ENCODE assay signal across 13 mouse cellular contexts in genomic region chr4:62495946-62496345, GRCm38 (mm10). TPM values are rescaled to one million over a fixed set of nuclear protein-coding genes. Genes with fewer than 3 reads are reported as not detected.
DNase-seq lines count a peak whose midpoint lies in the region; ATAC-seq and TF ChIP-seq lines count a peak whose summit lies in the region.
"Had no signal": no experiment of that assay in that cellular context is flagged by ENCODE, and none has a peak within 500 bp of the region (broad histone marks: within the 10 kb centered on the region; RNA-seq: fewer than 3 reads in every experiment).

No protein-coding gene starts in this region.

- H3K4me1 ChIP-seq in liver, adult 2 months (ENCODE audit: control insufficient read depth, insufficient read depth, low read length) = peaks cover 21% of the 10 kb centered on the region
- H3K4me1 ChIP-seq in liver, embryonic 12.5 days = 0 out of 2 replicates have a peak, but pooled peaks cover 2% of the 10 kb centered on the region
- peaks cover 4% of the 10 kb centered on the region for H3K4me1 ChIP-seq in stomach, postnatal 0 days (replicated peaks; ENCODE audit: control insufficient read depth, insufficient read depth)
- no peaks in the 10 kb centered on the region for H3K4me1 ChIP-seq in limb, embryonic 10.5 days
- H3K4me1 ChIP-seq: embryonic facial prominence, embryonic 15.5 days had no signal

- peak overlapping the region; percentile 1; the same call in 1 of the 2 replicates for H3K9ac ChIP-seq in liver, adult 2 months (ENCODE audit: low read depth, low read length)
- H3K9ac ChIP-seq in liver, embryonic 12.5 days = no peak overlapping the region
- H3K9ac ChIP-seq in stomach, postnatal 0 days (ENCODE audit: low read length) = no peak overlapping the region
- H3K9ac ChIP-seq: embryonic facial prominence, embryonic 15.5 days; limb, embryonic 15.5 days; midbrain, embryonic 13.5 days had no signal

- DNase-seq in adrenal gland, postnatal 10 days = peak; percentile 78
- no peak for DNase-seq in adrenal gland, adult 8-10 months
- DNase-seq in liver, adult 2 months (ENCODE audit: extremely low read depth, low read depth, low spot score) = peak; percentile 98
- peak; percentile 64 to 71 for DNase-seq in lung, adult 18-20 months
- peak; percentile 58 for DNase-seq in stomach, postnatal 0 days (ENCODE audit: low spot score)
- DNase-seq in limb, embryonic 10.5 days (ENCODE audit: low spot score) = no peak
- no peak for DNase-seq in layer of hippocampus, postnatal 36 days
- DNase-seq: cerebellum, postnatal 25 days had no signal

- no peaks in the 10 kb centered on the region for H3K9me3 ChIP-seq in liver, embryonic 12.5 days (replicated peaks)
- no peaks in the 10 kb centered on the region for H3K9me3 ChIP-seq in stomach, postnatal 0 days (ENCODE audit: control insufficient read depth, low read length)
- no peaks in the 10 kb centered on the region for H3K9me3 ChIP-seq in limb, embryonic 10.5 days (replicated peaks)
- H3K9me3 ChIP-seq: embryonic facial prominence, embryonic 15.5 days; limb, embryonic 15.5 days; midbrain, embryonic 13.5 days had no signal

- no peak overlapping the region for H3K4me3 ChIP-seq in liver, adult 2 months (ENCODE audit: insufficient read depth, low read depth, low read length)
- H3K4me3 ChIP-seq in liver, embryonic 12.5 days = no peak overlapping the region
- no peak overlapping the region for H3K4me3 ChIP-seq in stomach, postnatal 0 days (ENCODE audit: low read depth, low read length)
- H3K4me3 ChIP-seq in limb, embryonic 10.5 days = no peak overlapping the region
- H3K4me3 ChIP-seq: embryonic facial prominence, embryonic 15.5 days; limb, embryonic 15.5 days; midbrain, embryonic 13.5 days had no signal

- no peak for TF ChIP-seq CTCF in liver, adult 2 months (IDR thresholded peaks at IDR 0.05; ENCODE audit: low read depth, low read length)
- TF ChIP-seq CTCF in stomach, postnatal 0 days (IDR thresholded peaks at IDR 0.05; ENCODE audit: low read depth) = no peak

- no peaks in the 10 kb centered on the region for H3K27me3 ChIP-seq in liver, adult 2 months (ENCODE audit: control insufficient read depth, insufficient read depth, low read length)
- 0 out of 2 replicates have a peak, but pooled peaks cover 15% of the 10 kb centered on the region for H3K27me3 ChIP-seq in liver, embryonic 12.5 days (replicated peaks)
- H3K27me3 ChIP-seq in stomach, postnatal 0 days (ENCODE audit: control insufficient read depth, insufficient read depth, low read length) = no peaks in the 10 kb centered on the region
- no peaks in the 10 kb centered on the region for H3K27me3 ChIP-seq in limb, embryonic 10.5 days (ENCODE audit: low read depth, poor library complexity, severe bottlenecking)
- H3K27me3 ChIP-seq: embryonic facial prominence, embryonic 15.5 days; limb, embryonic 15.5 days; midbrain, embryonic 13.5 days had no signal

- no peak for TF ChIP-seq EP300 in stomach, postnatal 0 days (optimal IDR thresholded peaks at IDR 0.05)

- ATAC-seq in liver, embryonic 12.5 days = no peak
- ATAC-seq in stomach, postnatal 0 days (ENCODE audit: low FRiP score, low TSS enrichment) = peak; percentile 31
- ATAC-seq: midbrain, embryonic 13.5 days had no signal

- peaks cover 8% of the 10 kb centered on the region; the same call in 1 of the 2 replicates for H3K79me2 ChIP-seq in liver, adult 2 months (ENCODE audit: control insufficient read depth, insufficient read depth, low read length)

- H3K4me2 ChIP-seq in liver, embryonic 12.5 days = no peak overlapping the region
- no peak overlapping the region for H3K4me2 ChIP-seq in stomach, postnatal 0 days (replicated peaks; ENCODE audit: low read depth)
- H3K4me2 ChIP-seq: embryonic facial prominence, embryonic 15.5 days; limb, embryonic 15.5 days; midbrain, embryonic 13.5 days had no signal

- no peaks in the 10 kb centered on the region; the same call in 1 of the 2 replicates for H3K36me3 ChIP-seq in liver, adult 2 months (ENCODE audit: control insufficient read depth, insufficient read depth, low read length)
- H3K36me3 ChIP-seq in liver, embryonic 12.5 days = peaks cover 14% of the 10 kb centered on the region
- H3K36me3 ChIP-seq in stomach, postnatal 0 days (ENCODE audit: control insufficient read depth, insufficient read depth, low read length) = peaks cover 9% of the 10 kb centered on the region
- H3K36me3 ChIP-seq in limb, embryonic 10.5 days = peaks cover 30% of the 10 kb centered on the region

- H3K27ac ChIP-seq in liver, adult 2 months (replicated peaks; ENCODE audit: insufficient read depth, low read depth, low read length) = peak overlapping the region; percentile 14; the same call in 1 of the 2 replicates
- no peak overlapping the region for H3K27ac ChIP-seq in liver, embryonic 12.5 days
- H3K27ac ChIP-seq in stomach, postnatal 0 days (replicated peaks) = peak overlapping the region; percentile 49; the same call in 1 of the 2 replicates
- no peak overlapping the region for H3K27ac ChIP-seq in limb, embryonic 10.5 days
- H3K27ac ChIP-seq: embryonic facial prominence, embryonic 15.5 days; limb, embryonic 15.5 days; midbrain, embryonic 13.5 days had no signal

- WGBS in liver, adult 2 months = 15% methylated on average over 8 of the region's 8 CpGs
- WGBS in liver, embryonic 12.5 days (ENCODE audit: insufficient replicate concordance) = 65% methylated on average over 8 of the region's 8 CpGs
- 46% methylated on average over 8 of the region's 8 CpGs for WGBS in stomach, postnatal 0 days
- 82% methylated on average over 8 of the region's 8 CpGs for WGBS in limb, embryonic 10.5 days

- no peak for TF ChIP-seq POLR2A in liver, adult 2 months (IDR thresholded peaks at IDR 0.05; ENCODE audit: extremely low read depth, insufficient read depth, low read length)

RNA-seq across cellular contexts. Expression of gene Hdhd3, which starts 7.3 kb away (rescaled TPM):
- 10 to 100 TPM; 16.7 to 19.5 TPM for total RNA-seq in adrenal gland, postnatal 10 days (2021)
- 10 to 100 TPM; 13.7 to 35.8 (median 23.6) TPM for total RNA-seq in adrenal gland, adult 8-10 months (2022)
- total RNA-seq in liver, adult 2 months (2014; rRNA removed) = 14.0 and 14.9 TPM in 2 replicates
- polyA plus RNA-seq in liver, adult 2 months (2012; rRNA removed) = 61.4 and 73.7 TPM in 2 replicates
- 4.3 and 4.6 TPM in 2 replicates for polyA plus RNA-seq in liver, embryonic 12.5 days (2016; fragmentation: Nextera tagmentation; extraction: Ambion mirVana)
- polyA plus RNA-seq in stomach, postnatal 0 days (2015; fragmentation: Nextera tagmentation; extraction: Ambion mirVana) = 23.5 and 26.0 TPM in 2 replicates
- polyA plus RNA-seq in limb, embryonic 10.5 days (2016; fragmentation: Nextera tagmentation; extraction: Ambion mirVana) = 11.7 and 13.5 TPM in 2 replicates
- 10 to 100 TPM; 10.4 to 10.5 TPM for total RNA-seq in layer of hippocampus, postnatal 36 days (2021)
- total RNA-seq: neutrophil, adult 5-6 weeks had no signal

RNA-seq across cellular contexts. Expression of gene Bspry, which starts 16.1 kb away (rescaled TPM):
- 1 to 10 TPM in 1 of 2 experiments, under 1 TPM in 1; 0.93 to 1.1 TPM for total RNA-seq in adrenal gland, postnatal 10 days (2021)
- total RNA-seq in adrenal gland, adult 8-10 months (2022) = 10 to 100 TPM in 2 of 4 experiments, 1 to 10 TPM in 2; 5.5 to 32.9 (median 15.0) TPM
- total RNA-seq in liver, adult 2 months (2014; rRNA removed) = 0.09 TPM in 1 of 2 replicates, not detected in the other
- 0.19 and 0.26 TPM in 2 replicates for polyA plus RNA-seq in liver, adult 2 months (2012; rRNA removed)
- polyA plus RNA-seq in liver, embryonic 12.5 days (2016; fragmentation: Nextera tagmentation; extraction: Ambion mirVana) = 0.24 and 0.27 TPM in 2 replicates
- polyA plus RNA-seq in stomach, postnatal 0 days (2015; fragmentation: Nextera tagmentation; extraction: Ambion mirVana) = 32.5 and 38.1 TPM in 2 replicates
- 1.0 and 1.3 TPM in 2 replicates for polyA plus RNA-seq in limb, embryonic 10.5 days (2016; fragmentation: Nextera tagmentation; extraction: Ambion mirVana)
- total RNA-seq in layer of hippocampus, postnatal 36 days (2021) = under 1 TPM; 0.52 to 0.73 TPM

RNA-seq across cellular contexts. Expression of gene Alad, which starts 23.8 kb away (rescaled TPM):
- total RNA-seq in adrenal gland, postnatal 10 days (2021) = 100 to 1,000 TPM; 110 to 122 TPM
- total RNA-seq in adrenal gland, adult 8-10 months (2022) = 100 to 1,000 TPM; 135 to 180 (median 162) TPM
- total RNA-seq in liver, adult 2 months (2014; rRNA removed) = 114 and 123 TPM in 2 replicates
- polyA plus RNA-seq in liver, adult 2 months (2012; rRNA removed) = 328 and 437 TPM in 2 replicates
- 626 and 633 TPM in 2 replicates for polyA plus RNA-seq in liver, embryonic 12.5 days (2016; fragmentation: Nextera tagmentation; extraction: Ambion mirVana)
- 161 and 178 TPM in 2 replicates for polyA plus RNA-seq in stomach, postnatal 0 days (2015; fragmentation: Nextera tagmentation; extraction: Ambion mirVana)
- polyA plus RNA-seq in limb, embryonic 10.5 days (2016; fragmentation: Nextera tagmentation; extraction: Ambion mirVana) = 108 and 124 TPM in 2 replicates
- 10 to 100 TPM; 24.3 to 28.8 TPM for total RNA-seq in layer of hippocampus, postnatal 36 days (2021)

RNA-seq across cellular contexts. Expression of gene Wdr31, which starts 25.2 kb away (rescaled TPM):
- 1 to 10 TPM; 2.4 to 3.7 TPM for total RNA-seq in adrenal gland, postnatal 10 days (2021)
- 1 to 10 TPM; 1.8 to 7.0 (median 4.8) TPM for total RNA-seq in adrenal gland, adult 8-10 months (2022)
- 0.07 and 0.09 TPM in 2 replicates for total RNA-seq in liver, adult 2 months (2014; rRNA removed)
- polyA plus RNA-seq in liver, adult 2 months (2012; rRNA removed) = 0.07 TPM in 1 of 2 replicates, not detected in the other
- polyA plus RNA-seq in liver, embryonic 12.5 days (2016; fragmentation: Nextera tagmentation; extraction: Ambion mirVana) = 2.4 and 2.6 TPM in 2 replicates
- 2.3 and 2.7 TPM in 2 replicates for polyA plus RNA-seq in stomach, postnatal 0 days (2015; fragmentation: Nextera tagmentation; extraction: Ambion mirVana)
- 10.5 and 13.4 TPM in 2 replicates for polyA plus RNA-seq in limb, embryonic 10.5 days (2016; fragmentation: Nextera tagmentation; extraction: Ambion mirVana)
- 1 to 10 TPM; 7.8 to 8.6 TPM for total RNA-seq in layer of hippocampus, postnatal 36 days (2021)

RNA-seq across cellular contexts. Expression of gene Pole3, which starts 28.9 kb away (rescaled TPM):
- total RNA-seq in adrenal gland, postnatal 10 days (2021) = 10 to 100 TPM; 40.3 to 46.7 TPM
- 10 to 100 TPM; 55.6 to 59.0 (median 58.2) TPM for total RNA-seq in adrenal gland, adult 8-10 months (2022)
- 11.7 and 13.4 TPM in 2 replicates for total RNA-seq in liver, adult 2 months (2014; rRNA removed)
- 9.1 and 9.3 TPM in 2 replicates for polyA plus RNA-seq in liver, adult 2 months (2012; rRNA removed)
- 80.6 and 84.1 TPM in 2 replicates for polyA plus RNA-seq in liver, embryonic 12.5 days (2016; fragmentation: Nextera tagmentation; extraction: Ambion mirVana)
- polyA plus RNA-seq in stomach, postnatal 0 days (2015; fragmentation: Nextera tagmentation; extraction: Ambion mirVana) = 52.4 and 55.5 TPM in 2 replicates
- 113 and 116 TPM in 2 replicates for polyA plus RNA-seq in limb, embryonic 10.5 days (2016; fragmentation: Nextera tagmentation; extraction: Ambion mirVana)
- 10 to 100 TPM; 22.2 to 23.7 TPM for total RNA-seq in layer of hippocampus, postnatal 36 days (2021)

Comparison
In these comparisons a context has a peak if more than half of its experiments do, and no peak if none do; other contexts are left out.
1. DNase-seq: peak in adrenal gland, postnatal 10 days (single experiment), liver, adult 2 months (single experiment), lung, adult 18-20 months (2 of 2) and stomach, postnatal 0 days (single experiment); none in adrenal gland, adult 8-10 months (single experiment), limb, embryonic 10.5 days (single experiment) and layer of hippocampus, postnatal 36 days (0 of 2).
2. H3K27ac ChIP-seq: peak in liver, adult 2 months (single experiment) and stomach, postnatal 0 days (single experiment); none in liver, embryonic 12.5 days (single experiment) and limb, embryonic 10.5 days (single experiment).